Mouse (Mus musculus): ENCODE measurements around the gene Kif21b. TPM values are rescaled to one million over a fixed set of nuclear protein-coding genes. Genes with fewer than 3 reads are reported as not detected.

Gene Kif21b
- 2.8 and 3.3 TPM in 2 replicates for polyA plus RNA-seq (2014; fragmentation: Nextera tagmentation; extraction: Ambion mirVana)

- Histone ChIP-seq H3K36me3 (ENCODE audit: control insufficient read depth, insufficient read depth, low read length) (no peaks in the 10 kb centered on the region), H3K27ac (replicated peaks; ENCODE audit: low read depth, low read length) (no peak within 1 kb of the TSS; the same call in 1 of the 2 replicates), H3K4me1 (ENCODE audit: control insufficient read depth, insufficient read depth, low read length) (peaks cover 62% of the 10 kb centered on the region), H3K9ac (ENCODE audit: low read depth, low read length) (peak within 1 kb of the TSS; percentile 79), H3K4me3 (ENCODE audit: low read depth, low read length) (peak within 1 kb of the TSS; percentile 78), H3K9me3 (ENCODE audit: control insufficient read depth, low read length) (no peaks in the 10 kb centered on the region), H3K27me3 (replicated peaks; ENCODE audit: control insufficient read depth, insufficient read depth, low read length) (no peaks in the 10 kb centered on the region), H3K4me2 (ENCODE audit: low read depth, low read length) (peak within 1 kb of the TSS; percentile 97)
- DNase-seq (ENCODE audit: low spot score): peak; percentile 98
- peak; percentile 93 for ATAC-seq (ENCODE audit: low read depth)
- 3% methylated on average over 21 of the region's 42 CpGs for WGBS
Measured at GRCm38 (mm10) chr1:136130951-136131558, at the start of gene Kif21b. TSS of gene Kif21b (plus strand) at chr1:136131389.

DNA sequence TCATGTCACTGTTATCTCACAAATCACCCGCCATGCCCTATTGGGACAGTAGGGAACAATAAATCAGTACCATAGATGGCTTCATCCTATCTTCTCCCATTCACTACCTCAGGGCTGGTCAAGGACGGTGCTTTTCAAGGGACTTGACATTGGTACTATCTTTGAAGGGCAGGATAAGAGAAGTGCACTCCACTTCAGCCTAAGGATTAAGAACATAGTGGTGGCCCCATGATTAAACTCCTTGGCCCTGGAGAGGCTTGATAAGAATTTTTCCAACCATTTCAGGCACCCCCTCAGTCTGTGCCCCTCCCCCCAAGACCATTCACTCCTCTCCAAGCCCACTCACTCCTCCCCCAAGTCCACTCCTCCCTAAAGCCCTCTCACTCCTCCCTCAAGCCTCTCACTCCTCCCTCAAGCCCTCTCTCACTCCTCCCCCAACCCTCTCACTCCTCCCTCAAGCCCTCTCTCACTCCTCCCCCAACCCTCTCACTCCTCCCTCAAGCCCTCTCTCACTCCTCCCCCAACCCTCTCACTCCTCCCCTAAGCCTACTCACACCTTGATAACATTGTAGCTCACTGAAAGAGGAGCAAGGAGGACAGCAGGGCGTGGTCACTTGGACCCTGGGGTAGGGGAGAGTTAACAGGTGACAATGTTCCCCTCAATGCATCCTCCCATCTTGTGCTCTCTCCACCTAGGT is 45.1 kb upstream of the Kif21b start:
- no peak for ATAC-seq (ENCODE audit: low read depth)
- WGBS: 75% methylated on average over 3 of the region's 3 CpGs
- no peak overlapping the region for H3K27ac ChIP-seq (replicated peaks; ENCODE audit: low read depth, low read length)
- no peak overlapping the region for H3K4me2 ChIP-seq (ENCODE audit: low read depth, low read length)
- no peaks in the 10 kb centered on the region for H3K27me3 ChIP-seq (replicated peaks; ENCODE audit: control insufficient read depth, insufficient read depth, low read length)
- no peak overlapping the region for H3K9ac ChIP-seq (ENCODE audit: low read depth, low read length)
- H3K4me1 ChIP-seq (ENCODE audit: control insufficient read depth, insufficient read depth, low read length): no peaks in the 10 kb centered on the region
- no peak for DNase-seq (ENCODE audit: low spot score)
- H3K36me3 ChIP-seq (ENCODE audit: control insufficient read depth, insufficient read depth, low read length): no peaks in the 10 kb centered on the region
- H3K4me3 ChIP-seq (ENCODE audit: low read depth, low read length): no peak overlapping the region
- H3K9me3 ChIP-seq (ENCODE audit: control insufficient read depth, low read length): peaks cover 11% of the 10 kb centered on the region; the same call in 1 of the 2 replicates

- no peak overlapping the region for H3K4me2 ChIP-seq (ENCODE audit: low read depth, low read length)
- DNase-seq (ENCODE audit: low spot score) (no peak), ATAC-seq (ENCODE audit: low read depth) (no peak)
- no peaks in the 10 kb centered on the region for H3K27me3 ChIP-seq (replicated peaks; ENCODE audit: control insufficient read depth, insufficient read depth, low read length)
- H3K36me3 ChIP-seq (ENCODE audit: control insufficient read depth, insufficient read depth, low read length): no peaks in the 10 kb centered on the region
- no peaks in the 10 kb centered on the region for H3K4me1 ChIP-seq (ENCODE audit: control insufficient read depth, insufficient read depth, low read length)
- 66% methylated on average over 9 of the region's 9 CpGs for WGBS
- H3K4me3 ChIP-seq (ENCODE audit: low read depth, low read length): no peak overlapping the region
- no peaks in the 10 kb centered on the region for H3K9me3 ChIP-seq (ENCODE audit: control insufficient read depth, low read length)
- no peak overlapping the region for H3K9ac ChIP-seq (ENCODE audit: low read depth, low read length)
- no peak overlapping the region for H3K27ac ChIP-seq (replicated peaks; ENCODE audit: low read depth, low read length)
Measured at GRCm38 (mm10) chr1:136089368-136090165, 41.6 kb upstream of the Kif21b start.

DNA sequence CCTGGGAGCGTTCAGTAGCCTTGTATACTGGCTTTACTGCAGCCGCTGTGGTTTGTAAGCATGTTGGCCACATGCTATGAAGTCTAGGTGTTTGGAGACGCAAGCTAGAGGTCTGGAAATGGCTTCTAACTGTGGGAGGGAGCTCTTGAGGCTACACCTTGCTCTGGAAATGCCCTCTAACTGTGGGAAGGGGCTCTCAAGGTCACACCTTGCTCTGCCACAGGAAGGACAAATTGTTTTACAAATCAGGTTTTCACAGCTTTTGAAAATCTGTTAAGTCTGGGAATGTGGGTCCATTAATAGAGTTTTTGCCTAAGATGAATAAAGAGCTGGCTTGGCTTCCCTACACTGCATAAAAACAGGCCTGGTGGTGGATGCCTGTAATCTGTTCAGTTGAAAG is 37.5 kb upstream of the Kif21b start:
- Histone ChIP-seq H3K4me2 (ENCODE audit: low read depth, low read length) (no peak overlapping the region), H3K4me3 (ENCODE audit: low read depth, low read length) (no peak overlapping the region), H3K27me3 (replicated peaks; ENCODE audit: control insufficient read depth, insufficient read depth, low read length) (no peaks in the 10 kb centered on the region), H3K4me1 (ENCODE audit: control insufficient read depth, insufficient read depth, low read length) (no peaks in the 10 kb centered on the region), H3K9ac (ENCODE audit: low read depth, low read length) (no peak overlapping the region), H3K9me3 (ENCODE audit: control insufficient read depth, low read length) (no peaks in the 10 kb centered on the region), H3K36me3 (ENCODE audit: control insufficient read depth, insufficient read depth, low read length) (no peaks in the 10 kb centered on the region), H3K27ac (replicated peaks; ENCODE audit: low read depth, low read length) (no peak overlapping the region)
- WGBS: 74% methylated on average over 3 of the region's 3 CpGs
- no peak for DNase-seq (ENCODE audit: low spot score)
- no peak for ATAC-seq (ENCODE audit: low read depth)

DNA sequence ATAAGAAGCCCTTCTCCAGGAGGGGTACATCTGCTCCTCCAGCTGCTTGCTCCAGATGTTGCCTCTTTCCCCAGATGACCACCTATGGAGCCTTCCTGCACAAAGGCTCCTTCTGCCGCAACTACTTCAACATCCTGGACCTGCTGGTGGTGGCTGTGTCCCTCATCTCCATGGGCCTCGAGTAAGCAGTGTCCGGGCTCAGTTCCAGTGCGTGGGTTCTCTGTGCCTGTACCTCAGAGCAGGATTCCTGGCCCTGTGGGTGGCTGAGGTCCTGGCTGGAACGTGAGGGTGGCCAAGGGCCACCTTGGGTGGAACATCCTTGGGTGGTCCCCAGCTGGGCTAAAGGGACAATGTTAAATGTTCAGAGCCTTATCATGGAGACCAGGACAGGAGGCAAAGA is 36.4 kb upstream of the Kif21b start:
- Histone ChIP-seq H3K9ac (ENCODE audit: low read depth, low read length) (no peak overlapping the region), H3K36me3 (ENCODE audit: control insufficient read depth, insufficient read depth, low read length) (no peaks in the 10 kb centered on the region), H3K27me3 (replicated peaks; ENCODE audit: control insufficient read depth, insufficient read depth, low read length) (no peaks in the 10 kb centered on the region), H3K4me3 (ENCODE audit: low read depth, low read length) (no peak overlapping the region), H3K4me1 (ENCODE audit: control insufficient read depth, insufficient read depth, low read length) (no peaks in the 10 kb centered on the region), H3K9me3 (ENCODE audit: control insufficient read depth, low read length) (no peaks in the 10 kb centered on the region), H3K27ac (replicated peaks; ENCODE audit: low read depth, low read length) (no peak overlapping the region), H3K4me2 (ENCODE audit: low read depth, low read length) (no peak overlapping the region)
- DNase-seq (ENCODE audit: low spot score) (no peak), ATAC-seq (ENCODE audit: low read depth) (no peak)
- WGBS: 62% methylated on average over 5 of the region's 5 CpGs

DNA sequence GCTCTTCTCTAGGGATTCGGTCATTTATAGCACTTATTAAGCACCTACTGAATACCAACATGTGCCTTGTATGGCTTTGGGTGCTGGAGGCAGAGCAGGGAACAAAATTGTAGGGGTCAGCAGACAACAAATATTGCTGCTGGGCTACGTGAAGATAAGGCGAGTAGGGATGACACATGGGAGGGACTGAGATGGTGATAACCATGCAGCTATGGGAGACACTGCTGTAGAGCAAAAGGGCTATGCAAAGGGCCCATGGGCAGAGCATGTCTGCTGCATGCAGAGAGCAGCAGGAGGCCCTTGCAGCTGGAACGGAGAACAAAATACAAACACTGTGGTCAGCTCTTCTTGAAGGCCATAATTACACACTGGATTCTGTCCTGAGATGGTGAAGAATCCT is 29.1 kb upstream of the Kif21b start:
- Histone ChIP-seq H3K27me3 (replicated peaks; ENCODE audit: control insufficient read depth, insufficient read depth, low read length) (no peaks in the 10 kb centered on the region), H3K9ac (ENCODE audit: low read depth, low read length) (no peak overlapping the region), H3K4me2 (ENCODE audit: low read depth, low read length) (no peak overlapping the region), H3K27ac (replicated peaks; ENCODE audit: low read depth, low read length) (no peak overlapping the region), H3K4me3 (ENCODE audit: low read depth, low read length) (no peak overlapping the region), H3K4me1 (ENCODE audit: control insufficient read depth, insufficient read depth, low read length) (no peaks in the 10 kb centered on the region), H3K9me3 (ENCODE audit: control insufficient read depth, low read length) (no peaks in the 10 kb centered on the region), H3K36me3 (ENCODE audit: control insufficient read depth, insufficient read depth, low read length) (no peaks in the 10 kb centered on the region)
- ATAC-seq (ENCODE audit: low read depth) (no peak), DNase-seq (ENCODE audit: low spot score) (no peak)
- WGBS: 80% methylated on average over 4 of the region's 4 CpGs

- Histone ChIP-seq H3K4me1 (ENCODE audit: control insufficient read depth, insufficient read depth, low read length) (no peaks in the 10 kb centered on the region), H3K9me3 (ENCODE audit: control insufficient read depth, low read length) (no peaks in the 10 kb centered on the region), H3K4me3 (ENCODE audit: low read depth, low read length) (no peak overlapping the region), H3K27ac (replicated peaks; ENCODE audit: low read depth, low read length) (no peak overlapping the region), H3K9ac (ENCODE audit: low read depth, low read length) (no peak overlapping the region), H3K27me3 (replicated peaks; ENCODE audit: control insufficient read depth, insufficient read depth, low read length) (no peaks in the 10 kb centered on the region), H3K36me3 (ENCODE audit: control insufficient read depth, insufficient read depth, low read length) (no peaks in the 10 kb centered on the region), H3K4me2 (ENCODE audit: low read depth, low read length) (no peak overlapping the region)
- 66% methylated on average over 3 of the region's 3 CpGs for WGBS
- ATAC-seq (ENCODE audit: low read depth) (no peak), DNase-seq (ENCODE audit: low spot score) (no peak)
Measured at GRCm38 (mm10) chr1:136102551-136102950, 28.6 kb upstream of the Kif21b start.

DNA sequence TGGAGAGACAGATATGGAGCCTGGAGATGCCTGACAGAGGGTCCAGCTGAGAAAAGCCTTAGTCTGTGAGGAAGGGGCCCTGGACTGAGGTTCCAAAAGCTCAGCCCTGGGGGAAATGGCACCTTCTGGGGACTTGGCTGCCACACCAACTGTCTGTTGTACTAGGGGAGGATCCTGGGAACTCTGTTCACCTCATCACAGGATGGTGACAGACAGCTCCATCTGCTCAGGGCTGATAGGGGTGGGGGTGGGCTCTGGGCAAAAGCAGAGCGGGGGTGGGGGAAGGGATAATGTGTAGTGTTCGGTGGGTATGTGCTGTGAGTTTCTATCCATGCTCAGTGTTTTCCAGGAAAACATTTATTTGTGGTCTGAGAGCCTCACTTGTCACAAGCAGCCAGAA is 28.2 kb upstream of the Kif21b start:
- peak; percentile 41 for DNase-seq (ENCODE audit: low spot score)
- no peak overlapping the region for H3K4me3 ChIP-seq (ENCODE audit: low read depth, low read length)
- no peak overlapping the region for H3K9ac ChIP-seq (ENCODE audit: low read depth, low read length)
- H3K9me3 ChIP-seq (ENCODE audit: control insufficient read depth, low read length): no peaks in the 10 kb centered on the region
- H3K36me3 ChIP-seq (ENCODE audit: control insufficient read depth, insufficient read depth, low read length): no peaks in the 10 kb centered on the region
- H3K27me3 ChIP-seq (replicated peaks; ENCODE audit: control insufficient read depth, insufficient read depth, low read length): no peaks in the 10 kb centered on the region
- no peak overlapping the region for H3K27ac ChIP-seq (replicated peaks; ENCODE audit: low read depth, low read length)
- no peak overlapping the region for H3K4me2 ChIP-seq (ENCODE audit: low read depth, low read length)
- WGBS: 55% methylated on average over 2 of the region's 2 CpGs
- H3K4me1 ChIP-seq (ENCODE audit: control insufficient read depth, insufficient read depth, low read length): no peaks in the 10 kb centered on the region
- ATAC-seq (ENCODE audit: low read depth): peak; percentile 35; the same call in 1 of the 2 replicates
